Mouse (Mus musculus): ENCODE measurements at regions not wholly inside any gene's neighbourhood (a gene's known extent, or its start where the extent isn't known, plus 50 kb on each side); places are given as distances from the start of the nearest gene placed in this dataset.

- H3K27ac ChIP-seq (ENCODE audit: insufficient read depth, low read depth): no peak overlapping the region
- in situ Hi-C loops (cut with MboI; ENCODE audit: low pct_ligation_motif_present, low pct_unique_long_range_greater_than_20kb, low sequenced_read_pairs): no loop called here
- no peaks in the 10 kb centered on the region for H3K79me2 ChIP-seq (replicated peaks; ENCODE audit: control insufficient read depth, extremely low read depth, insufficient read depth, poor library complexity, severe bottlenecking)
- peaks cover 0 to 11% of the 10 kb centered on the region in 2 experiments; a peak in 2 of 4 replicates for H3K4me1 ChIP-seq (ENCODE audit: control insufficient read depth in 1 of 2, insufficient read depth in 2 of 2)
- no peak overlapping the region for H3K4me2 ChIP-seq (ENCODE audit: insufficient read depth, low read depth, poor library complexity, severe bottlenecking)
- H3K9ac ChIP-seq (ENCODE audit: insufficient read depth, low read depth): no peak overlapping the region
- TF ChIP-seq UBTF (IDR thresholded peaks at IDR 0.05; ENCODE audit: low read depth, low read length) (no peak), MYC (IDR thresholded peaks at IDR 0.05; ENCODE audit: low read depth, low read length) (no peak), MXI1 (IDR thresholded peaks at IDR 0.05; ENCODE audit: low read depth, low read length) (no peak)
- no peaks in the 10 kb centered on the region for H3K36me3 ChIP-seq (replicated peaks in 1 of 2; ENCODE audit: control insufficient read depth in 1 of 2, insufficient read depth in 1 of 2, low read length in 1 of 2)
- no peaks in the 10 kb centered on the region for H3K9me3 ChIP-seq (replicated peaks; ENCODE audit: low read length)
- no peaks in the 10 kb centered on the region for H3K27me3 ChIP-seq (replicated peaks)
- no peak overlapping the region for H3K4me3 ChIP-seq (replicated peaks in 1 of 3; ENCODE audit: low read depth in 2 of 3, low read length in 2 of 3, poor library complexity in 1 of 3)
- no peak for DNase-seq (ENCODE audit: extremely low read depth)
- dilution Hi-C loops (cut with MboI; ENCODE audit: extremely low pct_ligation_motif_present, extremely low pct_unique_long_range_greater_than_20kb, low sequenced_read_pairs): no loop called here
Measured at GRCm38 (mm10) chr12:57931856-57932255, 279.7 kb upstream of the Sstr1 start.

GRCm38 (mm10) chr12:57949886-57950285, 261.7 kb upstream of the Sstr1 start:
- Histone ChIP-seq H3K36me3 (replicated peaks in 1 of 2; ENCODE audit: control insufficient read depth in 1 of 2, insufficient read depth in 1 of 2, low read length in 1 of 2) (no peaks in the 10 kb centered on the region), H3K4me2 (ENCODE audit: insufficient read depth, low read depth, poor library complexity, severe bottlenecking) (no peak overlapping the region), H3K4me1 (ENCODE audit: control insufficient read depth in 1 of 2, insufficient read depth in 2 of 2) (no peaks in the 10 kb centered on the region), H3K9me3 (replicated peaks; ENCODE audit: low read length) (no peaks in the 10 kb centered on the region), H3K4me3 (replicated peaks in 1 of 3; ENCODE audit: low read depth in 2 of 3, low read length in 2 of 3, poor library complexity in 1 of 3) (no peak overlapping the region), H3K27ac (ENCODE audit: insufficient read depth, low read depth) (no peak overlapping the region), H3K79me2 (replicated peaks; ENCODE audit: control insufficient read depth, extremely low read depth, insufficient read depth, poor library complexity, severe bottlenecking) (no peaks in the 10 kb centered on the region), H3K27me3 (replicated peaks) (no peaks in the 10 kb centered on the region), H3K9ac (ENCODE audit: insufficient read depth, low read depth) (no peak overlapping the region)
- TF ChIP-seq RAD21 (IDR thresholded peaks at IDR 0.05; ENCODE audit: low read depth, low read length): no peak
- TF ChIP-seq MYC (IDR thresholded peaks at IDR 0.05; ENCODE audit: low read depth, low read length): no peak
- TF ChIP-seq ZMIZ1 (IDR thresholded peaks at IDR 0.05; ENCODE audit: low read depth, low read length): no peak
- no peak for TF ChIP-seq POLR2A (IDR thresholded peaks at IDR 0.05; ENCODE audit: low read depth, low read length)
- TF ChIP-seq ELF1 (IDR thresholded peaks at IDR 0.05; ENCODE audit: low read depth, low read length): no peak
- TF ChIP-seq PAX5 (IDR thresholded peaks at IDR 0.05; ENCODE audit: low read length): no peak
- TF ChIP-seq TCF12 (IDR thresholded peaks at IDR 0.05; ENCODE audit: low read depth, low read length): no peak
- TF ChIP-seq GABPA (IDR thresholded peaks at IDR 0.05; ENCODE audit: insufficient replicate concordance, low read depth, low read length): no peak
- TF ChIP-seq BHLHE40 (IDR thresholded peaks at IDR 0.05; ENCODE audit: low read depth, low read length): no peak
- TF ChIP-seq ETS1 (conservative IDR thresholded peaks at IDR 0.05; ENCODE audit: low read depth, low read length): no peak
- TF ChIP-seq USF2 (conservative IDR thresholded peaks at IDR 0.05; ENCODE audit: low read depth, low read length): no peak
- no peak for TF ChIP-seq JUN (IDR thresholded peaks at IDR 0.05; ENCODE audit: insufficient read depth, low read depth, low read length)
- no peak for TF ChIP-seq USF1 (IDR thresholded peaks at IDR 0.05; ENCODE audit: low read depth, low read length)
- no peak for TF ChIP-seq CHD1 (IDR thresholded peaks at IDR 0.05; ENCODE audit: low read depth, low read length)
- no peak for DNase-seq (ENCODE audit: extremely low read depth)
- in situ Hi-C loops (cut with MboI; ENCODE audit: low pct_ligation_motif_present, low pct_unique_long_range_greater_than_20kb, low sequenced_read_pairs): no loop called here
- dilution Hi-C loops (cut with MboI; ENCODE audit: extremely low pct_ligation_motif_present, extremely low pct_unique_long_range_greater_than_20kb, low sequenced_read_pairs): no loop called here
